Mouse (Mus musculus) cortical plate, adult 2 months (tissue): ENCODE results near the gene Psmb3.

Source experiments
- CTCF ChIP-seq: fragments of 200-500 bp; IDR thresholded peaks from 2 replicates; pipeline ENCODE4 v1.5.1; 2011; ENCODE audit warnings: mild to moderate bottlenecking, control low read depth, low read length; ENCODE audit not compliant: insufficient read depth; ENCODE audit errors: extremely low read depth
- POLR2A ChIP-seq: fragments of 200-500 bp; IDR thresholded peaks from 2 replicates; pipeline ENCODE4 v1.6.1; 2011; ENCODE audit warnings: mild to moderate bottlenecking, low read length, control low read depth; ENCODE audit not compliant: insufficient read depth; ENCODE audit errors: extremely low read depth

- TF ChIP-seq CTCF (no peak), POLR2A (no peak)
Measured at GRCm38 (mm10) chr11:97737600-97737999, 34.4 kb downstream of the Psmb3 start.
